Mouse (Mus musculus): ENCODE measurements around the gene St6galnac6.

Gene St6galnac6

GRCm38 (mm10) chr2:32585149-32585714 is 14.3 kb upstream of the St6galnac6 start:
- DNase-seq, result no peak

- DNase-seq, result peak; percentile 93 to 94
Observed at GRCm38 (mm10) chr2:32586871-32587351, 12.6 kb upstream of the St6galnac6 start, which contains the start of gene St6galnac4. Gene St6galnac4 (plus strand): TSS chr2:32587095.

DNA sequence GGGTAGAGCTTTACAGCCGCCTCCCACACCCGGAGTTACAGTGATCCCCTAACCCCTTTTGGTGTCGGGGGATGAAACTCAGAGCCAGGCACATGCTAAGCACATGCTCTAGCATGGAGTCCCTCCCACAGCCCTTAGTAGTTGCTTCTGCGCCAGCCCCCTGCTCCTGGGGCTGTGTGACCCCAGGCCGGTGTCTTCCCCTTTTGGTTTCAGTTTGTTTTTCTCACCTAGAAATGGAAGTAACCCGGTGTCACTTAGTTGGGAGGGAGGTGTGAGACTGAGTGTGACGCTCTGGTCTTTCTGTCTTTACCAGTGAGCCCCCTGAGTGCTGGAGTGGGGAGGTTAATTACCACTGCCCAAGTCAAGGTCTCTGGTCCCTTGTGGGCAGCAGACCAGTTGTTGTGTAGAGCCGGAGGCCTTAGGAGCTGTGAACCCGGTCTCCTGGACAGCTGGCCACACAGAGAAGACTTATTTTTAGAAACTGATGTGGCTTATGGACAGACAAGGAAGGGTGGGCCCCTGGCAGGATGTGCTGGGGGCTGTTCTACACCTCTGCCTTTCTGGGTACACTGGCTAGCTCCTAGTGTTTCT is 11.7 kb upstream of the St6galnac6 start:
- peak; percentile 43 to 60 for DNase-seq

DNA sequence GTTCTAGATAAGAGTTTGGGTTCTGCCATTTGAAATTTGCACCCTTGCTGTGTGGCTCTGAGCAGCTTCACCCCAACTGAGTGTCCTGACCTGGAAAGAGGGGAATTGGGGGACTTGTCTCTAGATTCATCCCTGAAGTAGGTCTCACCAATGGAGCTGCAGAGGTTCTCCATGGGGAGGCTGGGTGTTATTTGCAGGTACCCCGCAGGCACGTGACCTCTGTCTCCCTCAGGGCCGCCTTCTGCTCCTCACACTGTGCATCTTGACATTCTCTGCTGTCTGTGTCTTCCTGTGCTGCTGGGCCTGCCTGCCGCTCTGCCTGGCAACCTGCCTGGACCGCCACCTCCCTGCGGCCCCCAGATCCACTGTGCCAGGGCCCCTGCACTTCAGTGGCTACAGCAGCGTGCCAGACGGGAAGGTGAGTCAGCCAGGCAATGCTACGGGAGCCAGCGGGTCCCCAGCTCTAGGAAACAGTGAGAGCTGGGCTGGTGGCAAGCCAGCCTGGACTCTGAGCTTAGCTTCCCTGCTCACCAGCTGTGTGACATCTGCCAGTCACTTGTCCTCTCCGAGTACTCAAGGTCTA is 10.2 kb upstream of the St6galnac6 start:
- peak; percentile 70 to 74 for DNase-seq

- peak in 1 of 2 experiments; percentile 33 for DNase-seq
Observed at GRCm38 (mm10) chr2:32590224-32590623, 9.3 kb upstream of the St6galnac6 start.

DNA sequence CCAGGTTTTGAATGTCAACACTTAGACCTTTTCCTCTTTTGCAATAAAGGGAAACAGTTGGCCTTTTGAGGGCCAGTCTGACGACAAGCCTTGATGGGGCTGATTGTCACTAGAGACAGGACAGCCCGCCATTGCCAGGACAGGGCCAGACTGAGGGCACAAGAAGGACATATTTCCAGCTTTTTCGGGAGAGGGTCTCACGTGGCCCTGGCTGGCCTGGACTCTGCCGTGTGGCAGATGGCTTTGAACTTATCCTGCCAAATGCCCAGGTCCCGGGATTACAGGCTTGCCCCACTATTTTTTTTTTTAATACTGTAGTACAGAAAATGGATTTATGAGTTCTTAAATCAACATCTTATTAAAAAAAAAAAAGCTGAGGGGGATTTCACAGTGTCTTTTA is 8.3 kb upstream of the St6galnac6 start:
- DNase-seq, result no peak

GRCm38 (mm10) chr2:32596725-32597124 is 2.8 kb upstream of the St6galnac6 start:
- no peak for DNase-seq

DNA sequence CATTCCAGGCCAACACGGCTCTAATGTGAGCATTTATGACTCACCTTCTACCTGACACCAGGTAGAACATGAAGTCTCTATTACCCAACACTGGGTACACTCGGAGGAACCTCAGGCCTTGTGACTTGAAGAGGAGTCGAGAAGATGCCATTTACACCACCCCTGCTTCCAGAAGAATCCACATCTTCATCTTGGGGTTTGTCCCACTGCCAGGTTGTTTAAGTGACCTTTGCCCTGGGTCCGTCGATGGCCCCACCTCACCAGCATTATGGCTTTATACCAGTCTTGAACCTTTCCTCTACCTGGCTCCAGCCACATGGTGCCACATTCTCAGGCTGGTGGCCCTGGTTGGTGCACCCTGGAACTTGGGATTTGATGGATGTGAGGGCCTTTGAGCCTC is 2.3 kb upstream of the St6galnac6 start:
- no peak for DNase-seq

DNA sequence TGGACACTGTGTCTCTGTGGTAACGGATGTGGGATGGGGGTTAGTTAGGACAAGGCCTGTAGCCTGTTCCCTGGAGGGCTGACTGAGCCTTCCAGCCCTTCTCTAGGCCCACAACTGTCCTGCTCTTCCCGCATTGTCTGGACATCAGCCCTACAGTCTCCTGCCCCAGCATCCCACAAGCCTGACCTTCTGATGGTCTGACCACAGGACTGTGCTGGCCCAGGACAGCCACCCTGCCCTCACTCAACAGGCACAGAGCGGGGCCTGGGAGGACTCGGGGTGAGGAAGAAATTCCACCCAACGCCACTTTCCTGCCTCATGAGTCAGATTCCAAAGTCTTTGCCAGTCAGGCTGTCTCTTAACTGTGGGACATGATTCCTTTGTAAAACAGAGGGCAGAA is 1.8 kb upstream of the St6galnac6 start:
- DNase-seq, result no peak

GRCm38 (mm10) chr2:32598506-32598905 is 1.0 kb upstream of the St6galnac6 start:
- peak; percentile 49 to 72 for DNase-seq

GRCm38 (mm10) chr2:32601417-32602065 is 2.0 kb downstream of the St6galnac6 start:
- peak in 1 of 2 experiments; percentile 69 for DNase-seq

GRCm38 (mm10) chr2:32602600-32603054 is 3.1 kb downstream of the St6galnac6 start:
- DNase-seq, result peak; percentile 88 to 95

DNA sequence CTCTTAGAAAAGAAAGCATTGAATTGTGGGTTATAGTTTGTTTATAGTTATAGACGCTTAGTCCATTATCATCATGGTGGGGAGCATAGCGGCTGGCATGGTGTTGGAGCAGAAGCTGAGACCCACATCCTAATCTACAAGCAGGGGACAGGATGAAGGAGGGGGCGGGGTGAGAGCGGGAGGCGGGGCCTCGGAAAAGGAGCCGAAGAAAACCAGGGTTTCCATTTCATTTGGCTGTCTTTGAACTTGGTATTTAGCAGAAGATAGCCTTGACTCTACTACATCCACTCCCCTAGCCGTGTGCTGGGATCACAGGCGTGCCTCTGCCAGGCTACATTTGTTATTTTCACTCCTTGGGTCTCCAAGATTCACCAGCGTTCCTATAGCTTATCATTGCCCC is 5.1 kb downstream of the St6galnac6 start:
- no peak for DNase-seq

DNA sequence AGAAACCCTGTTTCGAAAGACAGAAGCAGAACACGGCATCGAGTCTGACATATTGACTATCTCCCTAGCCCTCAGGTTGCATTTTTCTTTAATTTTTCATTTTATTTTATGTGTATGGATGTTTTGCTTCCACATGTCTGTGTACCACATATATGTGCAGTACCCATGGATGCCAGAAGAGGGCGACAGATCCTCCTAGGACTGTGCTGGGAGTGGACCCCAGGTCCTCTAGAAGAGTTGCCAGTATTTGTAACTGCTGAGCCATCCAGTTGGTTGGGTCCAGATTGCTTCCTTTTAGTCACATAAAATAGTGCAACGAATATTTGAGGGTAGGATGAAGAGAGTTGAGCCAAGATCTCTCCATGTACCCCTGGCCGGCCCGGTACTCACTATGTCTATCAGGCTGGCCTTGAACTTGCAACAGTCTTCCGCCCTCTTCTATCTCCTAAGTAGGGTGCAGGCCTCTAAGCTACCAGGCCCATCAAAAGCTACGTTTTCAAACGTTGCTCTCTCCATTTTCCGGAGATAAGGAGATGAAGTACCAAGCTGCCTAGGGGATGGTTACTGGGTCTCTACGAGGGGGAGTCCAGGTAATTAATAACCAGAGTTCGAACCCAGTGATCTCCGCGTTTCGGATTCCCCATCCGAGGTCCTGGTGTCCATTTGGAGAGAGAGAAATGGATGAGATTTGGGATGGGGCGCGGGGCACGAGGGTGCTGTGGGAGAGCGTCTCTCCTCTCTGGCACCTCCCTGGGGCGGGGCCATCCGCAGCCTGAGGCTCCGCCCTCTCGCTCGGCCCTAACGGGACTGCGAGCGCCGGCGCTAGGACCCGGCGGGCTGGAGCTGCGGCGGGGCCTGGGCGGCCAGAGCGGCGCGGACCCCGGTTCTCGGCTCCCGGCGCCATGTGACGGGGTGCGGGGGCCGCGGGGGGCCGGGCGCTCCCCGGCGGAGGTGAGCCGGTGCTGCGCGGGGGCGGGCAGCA is 6.9 kb downstream of the St6galnac6 start:
- DNase-seq, result peak; percentile 74 to 91

- DNase-seq, result peak in 1 of 2 experiments; percentile 36
Observed at GRCm38 (mm10) chr2:32607262-32607947, 7.9 kb downstream of the St6galnac6 start.

DNA sequence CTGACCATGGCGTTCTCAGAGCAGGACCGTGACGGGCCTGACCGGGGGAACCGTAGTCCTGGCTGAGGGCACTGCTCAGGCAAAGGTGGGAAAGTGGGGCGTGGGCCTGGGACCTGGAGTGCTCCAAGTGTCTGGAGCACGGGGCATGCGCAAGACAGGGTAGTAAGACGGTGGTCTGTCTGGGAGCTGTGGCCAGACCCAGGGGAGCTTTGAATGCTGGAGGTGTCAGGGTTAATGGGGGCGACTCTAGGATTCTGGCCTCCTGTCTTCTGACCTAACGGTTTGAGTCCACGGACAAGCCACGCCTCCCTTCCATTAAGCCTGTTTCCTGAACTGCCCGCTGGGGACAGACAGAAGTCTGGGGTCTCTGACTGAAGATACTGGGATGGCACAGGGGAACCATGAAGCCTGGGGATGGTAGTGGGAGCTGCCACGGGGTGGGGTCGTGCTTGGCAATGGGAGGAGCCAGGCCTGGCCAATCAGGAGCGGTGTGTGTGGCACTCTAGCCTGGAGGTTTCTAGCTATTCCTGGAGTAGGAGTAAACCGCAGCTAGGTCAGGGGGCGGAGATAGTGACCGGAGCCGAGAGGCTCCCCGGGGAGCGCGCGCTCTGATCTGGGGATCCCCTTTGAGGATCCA is 8.8 kb downstream of the St6galnac6 start:
- peak; percentile 57 to 73 for DNase-seq

GRCm38 (mm10) chr2:32608778-32609435 is 9.4 kb downstream of the St6galnac6 start:
- peak in 1 of 2 experiments; percentile 36 for DNase-seq

DNA sequence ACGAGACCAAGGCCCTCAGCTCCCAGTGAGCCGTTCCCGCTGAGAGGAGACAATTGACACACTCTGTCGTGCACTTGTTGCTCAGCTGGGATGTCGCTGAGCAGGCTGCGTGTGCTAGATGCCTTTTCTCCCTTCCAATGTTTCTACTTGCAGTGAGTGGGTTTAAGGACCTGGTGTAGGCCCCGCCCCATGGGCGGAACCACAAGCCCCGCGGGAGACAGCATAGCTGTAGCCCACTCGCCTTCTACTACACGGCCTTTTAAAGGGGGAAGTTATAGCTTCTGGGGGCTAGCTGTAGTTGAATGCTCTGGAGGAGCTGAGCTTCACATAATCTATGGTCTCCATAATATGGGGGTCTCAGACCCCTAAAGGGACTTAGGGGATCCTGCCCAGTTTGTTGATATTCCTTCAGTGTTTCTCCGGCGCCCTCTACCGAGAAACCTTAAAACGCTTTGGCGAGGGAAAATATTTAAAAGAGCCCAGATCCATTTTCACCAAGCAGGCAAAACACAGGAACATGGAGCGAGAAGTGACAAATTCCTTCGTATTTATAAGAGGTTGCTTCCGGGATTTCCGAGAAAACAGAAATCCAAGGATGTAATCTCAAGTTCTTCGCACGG is 11.2 kb downstream of the St6galnac6 start:
- peak in 1 of 2 experiments; percentile 73 for DNase-seq

DNA sequence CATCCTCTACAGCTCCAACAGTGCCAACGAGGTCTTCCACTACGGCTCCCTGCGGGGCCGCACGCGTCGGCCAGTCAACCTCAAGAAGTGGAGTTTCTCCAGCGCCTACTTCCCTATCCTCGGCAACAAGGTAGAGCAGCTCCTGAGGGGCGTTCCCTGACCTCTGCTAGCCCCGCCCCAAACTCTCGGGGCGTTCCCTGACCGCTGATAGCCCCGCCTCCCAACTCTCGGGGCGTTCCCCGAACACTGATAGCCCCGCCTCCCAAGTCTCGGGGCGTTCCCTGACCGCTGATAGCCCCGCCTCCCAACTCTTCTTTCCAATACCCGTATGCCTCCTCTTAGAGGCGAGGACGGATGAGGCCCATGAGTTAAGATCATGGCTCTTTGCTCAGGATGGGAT is 12.8 kb downstream of the St6galnac6 start:
- no peak for DNase-seq

DNA sequence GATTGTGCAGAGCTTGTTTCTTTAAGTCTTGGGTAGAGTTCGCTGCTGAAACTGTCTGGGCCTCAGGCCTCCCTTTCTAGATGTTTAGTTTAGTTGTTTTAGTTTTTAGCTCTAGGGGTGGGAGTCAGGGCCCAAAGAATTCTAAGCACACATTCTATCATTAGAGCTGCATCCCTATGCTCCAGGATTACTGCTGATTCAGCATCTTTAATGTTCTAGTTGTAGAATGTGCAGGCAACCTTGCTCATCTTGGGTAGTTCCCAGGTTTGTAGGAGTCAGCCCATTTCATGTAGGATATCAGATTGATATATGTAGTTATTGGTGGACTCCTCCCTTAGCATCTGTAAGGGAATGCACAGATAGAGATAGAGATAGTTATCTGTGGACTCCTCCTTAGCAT is 17.6 kb downstream of the St6galnac6 start:
- no peak for DNase-seq

Measured in kidney, postnatal 36 days (tissue).